Mouse (Mus musculus) thymus, postnatal 36 days (tissue): ENCODE measurements around the gene Pde4a.

Experiments used
- DNase-seq, 2 experiments: peaks; one replicate each; pipeline ENCODE4 v3.0.0; 2022; ENCODE audit warnings: mixed read lengths in 2 of 2

Pde4a gene

DNA sequence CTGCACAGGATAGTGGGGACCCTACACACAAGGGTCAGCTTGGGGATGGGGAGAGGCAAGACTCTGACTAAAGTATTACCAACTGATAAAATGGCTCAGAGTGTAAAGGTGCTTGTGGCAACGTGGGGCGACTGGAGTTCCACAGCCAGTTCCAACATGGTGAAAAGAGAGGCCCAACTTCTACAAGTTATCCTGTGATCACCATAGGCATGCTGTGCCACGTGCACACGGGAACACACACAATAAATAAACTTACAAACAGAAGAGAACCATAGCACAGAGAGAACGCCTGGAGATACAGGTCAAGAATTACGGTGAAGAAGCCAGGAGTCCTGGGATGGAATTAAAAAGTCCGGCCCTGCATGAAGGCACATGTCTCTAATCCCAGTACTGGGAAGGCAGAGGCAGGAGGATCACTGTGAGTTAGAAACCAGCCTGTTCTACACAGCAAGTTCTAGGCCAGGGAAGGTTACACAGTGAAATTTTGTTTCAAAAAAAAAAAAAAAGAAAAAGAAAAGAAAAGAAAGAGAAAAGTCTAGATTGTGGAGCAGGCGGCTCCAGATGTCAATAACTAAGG lies 16.3 kb upstream of the Pde4a start:
- DNase-seq, result no peak

DNA sequence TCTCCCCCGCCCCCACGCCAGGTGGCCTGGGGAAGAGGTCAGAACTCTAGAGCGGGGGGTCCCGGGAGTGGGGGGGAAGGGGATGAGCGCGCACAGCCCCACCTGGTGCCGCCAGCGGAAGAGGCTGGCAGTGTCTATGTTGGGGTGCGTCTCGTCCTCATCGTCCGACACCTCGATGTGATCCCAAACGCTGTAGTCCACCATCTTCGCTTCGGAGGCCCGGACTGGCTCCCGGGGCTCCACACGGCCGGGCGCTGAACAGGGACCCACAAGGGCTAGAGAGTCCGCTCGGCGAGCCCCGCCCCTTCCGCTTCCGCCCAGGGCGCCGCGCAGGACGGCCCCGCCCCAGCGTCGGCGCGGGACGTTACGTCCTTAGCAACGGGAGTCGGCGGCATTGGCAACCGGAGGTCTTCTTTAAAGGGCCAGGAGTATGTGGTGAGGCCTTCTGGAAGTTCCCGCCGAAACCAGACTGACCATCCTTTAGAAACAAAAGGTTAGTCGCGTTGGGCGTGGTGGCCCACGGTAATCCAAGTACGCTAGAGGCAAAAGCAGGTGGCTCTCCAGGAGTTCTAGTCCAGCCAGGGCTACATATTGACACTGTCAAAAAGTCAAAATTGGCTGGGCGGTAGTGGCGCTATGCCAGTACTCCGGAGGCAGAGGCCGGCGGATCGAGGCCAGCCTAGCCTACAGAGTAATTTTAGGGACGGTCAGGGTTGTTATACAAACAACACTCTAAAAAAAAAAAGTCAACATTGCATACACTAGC lies 15.7 kb upstream of the Pde4a start, which contains the start of gene Cdc37:
TSS of gene Cdc37 (minus strand) at position 329 of the 766 bp plus-strand sequence.
- DNase-seq, result peak; percentile 90 to 92

DNA sequence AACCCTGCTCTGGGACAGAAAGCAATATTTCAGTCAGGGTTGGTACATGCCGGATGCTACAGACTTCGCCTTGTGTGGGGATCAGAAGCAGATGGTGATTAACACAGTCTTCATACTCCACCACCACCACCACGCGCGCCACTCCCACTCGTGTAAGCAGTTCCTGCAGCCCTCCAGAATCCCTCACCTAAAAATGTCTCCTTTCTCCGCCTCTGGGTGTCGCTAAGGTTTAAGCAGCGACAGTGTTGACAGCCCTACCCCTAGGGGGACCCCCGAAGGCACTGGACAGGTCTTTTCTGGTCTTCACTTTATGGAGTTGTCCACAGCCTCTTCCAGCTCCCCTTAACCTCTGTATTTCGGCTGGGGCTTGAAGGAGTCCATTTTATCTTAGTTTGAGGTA lies 12.8 kb upstream of the Pde4a start:
- peak; percentile 65 to 66 for DNase-seq

DNA sequence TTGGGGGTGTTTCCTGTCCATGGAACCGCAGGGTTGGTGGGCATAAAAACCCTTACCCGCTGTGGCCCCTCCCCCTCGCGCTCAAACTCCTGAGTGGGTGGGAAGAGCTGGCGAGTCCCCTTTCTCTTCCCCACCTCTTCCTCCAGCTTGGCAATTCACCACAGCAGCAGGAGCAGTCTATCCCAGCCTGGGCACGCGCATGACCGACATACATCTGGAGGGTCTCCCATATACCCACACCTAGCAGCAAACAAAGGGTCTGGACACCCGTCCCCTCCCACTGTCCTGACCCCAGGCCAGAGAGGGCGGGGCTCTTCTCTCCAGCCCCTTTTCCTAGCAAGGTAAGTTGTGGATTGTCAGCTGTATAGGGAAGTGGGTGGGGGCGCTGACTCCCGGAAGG lies 12.2 kb upstream of the Pde4a start:
- peak in 1 of 2 experiments; percentile 38 for DNase-seq

DNA sequence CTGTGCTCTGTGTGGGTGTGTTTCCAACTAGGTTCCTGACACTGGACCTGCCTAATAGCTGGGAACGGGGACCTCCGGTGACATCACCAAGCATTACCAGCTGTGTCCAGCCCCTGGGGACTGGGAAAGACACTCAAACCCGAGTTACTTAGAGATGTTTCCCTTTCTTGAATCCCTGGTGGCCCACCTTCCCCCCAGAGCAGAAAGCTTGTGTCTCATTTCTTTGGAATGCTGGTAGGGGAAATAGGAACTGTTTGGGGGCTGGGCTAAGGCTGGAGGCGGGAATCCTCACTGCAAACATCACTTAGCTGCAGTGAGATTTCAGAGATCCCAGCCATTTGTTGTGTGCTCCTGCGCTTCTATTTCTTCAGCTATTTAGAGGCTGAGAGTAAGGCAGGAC lies 11.7 kb upstream of the Pde4a start:
- no peak for DNase-seq

DNA sequence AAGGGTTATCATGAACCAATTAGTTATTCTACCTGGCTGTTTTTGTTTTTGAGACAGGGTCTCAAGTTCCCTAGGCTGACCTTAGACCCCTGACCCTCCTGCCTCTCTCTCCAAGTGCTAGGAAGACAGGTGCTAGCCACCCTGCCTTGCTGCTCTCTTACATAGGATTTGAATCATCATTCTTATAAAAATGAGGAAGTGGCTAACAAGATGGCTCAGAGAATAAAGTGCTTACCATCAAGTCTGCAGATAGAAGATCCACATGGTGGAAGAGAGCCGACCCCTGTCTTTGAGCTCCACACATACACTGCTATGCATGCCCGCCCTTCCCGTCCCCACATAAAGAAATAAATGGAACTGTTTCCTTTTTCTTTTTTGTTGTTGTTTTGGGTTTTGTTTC lies 10.7 kb upstream of the Pde4a start:
- no peak for DNase-seq

DNA sequence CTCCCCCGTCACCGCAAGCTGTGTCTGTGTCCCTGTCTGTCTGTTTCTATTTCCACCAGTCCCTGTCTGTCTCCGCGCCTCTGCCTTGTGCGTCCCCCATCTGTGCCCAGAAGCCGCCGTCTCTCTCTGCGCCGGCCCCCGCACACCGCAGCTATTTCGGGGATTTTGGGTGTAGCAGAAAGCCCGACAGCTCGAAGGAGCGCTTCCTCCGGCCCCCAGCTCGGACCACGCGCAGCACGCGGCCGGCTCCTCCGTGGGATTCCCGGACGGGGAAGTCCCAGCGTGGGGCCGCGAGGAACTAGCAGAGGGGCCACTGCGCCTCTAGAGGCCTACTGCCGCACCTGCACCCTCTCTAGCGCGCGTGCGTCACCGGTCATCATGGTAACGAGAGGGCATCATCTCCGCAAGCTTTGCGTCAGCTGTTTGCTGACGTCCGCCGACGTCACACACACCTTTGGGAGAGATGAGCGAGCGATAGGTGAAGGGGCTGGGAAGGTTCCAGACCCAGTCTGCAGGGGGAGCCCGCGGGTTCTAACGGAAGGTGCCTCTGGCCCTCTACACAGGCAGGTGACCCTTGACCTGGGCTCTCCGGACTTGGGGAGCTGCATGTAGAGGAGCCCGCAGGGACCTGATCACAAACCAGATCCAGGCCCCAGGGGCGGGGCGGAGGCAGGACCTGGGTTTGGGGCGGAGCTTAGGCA lies 4.2 kb upstream of the Pde4a start:
- peak; percentile 82 to 84 for DNase-seq

DNA sequence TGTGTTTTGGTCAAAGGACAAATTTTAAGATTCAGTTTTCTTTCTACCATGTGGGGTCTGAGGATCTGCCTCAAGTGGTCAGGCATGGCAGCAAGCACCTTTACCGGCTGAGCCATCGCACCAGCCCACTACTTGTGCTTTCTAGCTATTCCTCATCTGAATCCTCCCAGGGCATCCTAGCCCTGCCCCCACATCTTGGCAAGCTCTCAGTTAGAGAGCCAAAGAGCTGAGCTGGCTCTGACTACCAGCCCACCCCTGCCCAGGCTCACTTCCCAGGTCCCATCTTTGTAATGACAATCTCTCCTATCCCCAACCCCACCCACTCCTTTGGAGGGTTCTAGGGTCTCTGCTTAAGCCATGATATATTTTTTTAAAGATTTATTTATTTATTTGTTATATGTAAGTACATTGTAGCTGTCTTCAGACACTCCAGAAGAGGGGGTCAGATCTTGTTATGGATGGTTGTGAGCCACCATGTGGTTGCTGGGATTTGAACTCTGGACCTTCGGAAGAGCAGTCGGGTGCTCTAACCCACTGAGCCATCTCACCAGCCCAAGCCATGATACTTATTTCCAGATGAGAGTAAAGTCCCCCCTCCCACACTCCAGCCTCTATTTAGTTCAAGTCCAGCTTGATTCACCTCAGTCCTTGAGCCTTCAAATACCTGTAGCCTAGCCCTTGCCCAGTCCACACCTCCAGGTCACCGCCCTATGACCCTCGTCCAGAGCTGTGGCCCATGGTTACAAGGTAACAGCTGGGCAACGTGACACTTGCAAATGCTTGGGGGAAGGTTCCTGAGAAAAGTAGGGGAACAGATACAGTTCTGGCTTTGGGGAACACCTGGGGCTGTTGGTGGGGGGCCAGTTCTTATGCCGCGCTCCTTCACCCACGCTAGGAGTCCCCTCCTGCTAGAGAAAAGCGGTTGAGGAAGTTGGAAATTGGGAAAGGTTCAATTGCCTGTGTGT lies 2.1 kb upstream of the Pde4a start:
- no peak for DNase-seq

DNA sequence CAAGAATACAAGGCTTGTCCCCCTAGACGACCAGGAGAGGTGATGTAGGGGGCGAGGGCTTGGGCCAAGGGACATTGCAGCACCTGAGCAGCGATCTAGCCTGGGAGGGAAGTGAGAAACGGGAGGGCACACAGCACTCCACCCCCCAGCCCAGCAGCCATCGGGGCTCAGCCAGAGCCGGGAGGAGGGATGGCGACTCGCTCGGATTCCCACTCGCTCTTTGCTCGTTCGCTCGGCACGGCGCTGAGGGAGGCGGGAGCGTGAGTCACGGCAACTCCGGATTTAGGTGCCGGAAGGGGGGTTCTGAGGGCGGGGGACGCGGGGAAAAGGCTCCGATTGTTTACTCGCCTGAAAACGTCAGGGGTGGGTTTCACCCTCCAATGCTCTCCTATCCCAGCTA lies 1.4 kb upstream of the Pde4a start:
- DNase-seq, result peak in 1 of 2 experiments; percentile 42

DNA sequence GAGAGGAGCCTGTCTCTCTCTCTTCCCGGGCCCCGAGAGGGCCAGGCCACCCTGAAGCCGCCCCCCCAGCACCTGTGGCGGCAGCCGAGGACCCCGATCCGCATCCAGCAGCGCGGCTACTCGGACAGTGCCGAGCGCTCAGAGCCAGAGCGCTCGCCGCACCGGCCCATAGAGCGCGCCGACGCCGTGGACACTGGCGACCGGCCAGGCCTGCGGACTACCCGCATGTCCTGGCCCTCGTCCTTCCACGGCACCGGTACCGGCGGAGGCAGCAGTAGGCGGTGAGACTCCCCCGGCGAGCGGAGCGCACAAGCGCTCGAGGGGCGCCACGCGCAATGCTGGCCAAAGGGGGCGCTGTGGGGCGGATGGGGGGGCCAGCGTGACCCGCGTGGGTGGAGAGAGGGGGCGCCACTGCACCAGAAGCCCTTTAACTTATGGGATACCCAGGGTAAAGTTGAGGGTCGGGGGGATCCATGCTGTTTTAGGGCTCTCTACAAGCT lies 488 bp downstream of the Pde4a start:
- DNase-seq, result peak; percentile 49 to 52

DNA sequence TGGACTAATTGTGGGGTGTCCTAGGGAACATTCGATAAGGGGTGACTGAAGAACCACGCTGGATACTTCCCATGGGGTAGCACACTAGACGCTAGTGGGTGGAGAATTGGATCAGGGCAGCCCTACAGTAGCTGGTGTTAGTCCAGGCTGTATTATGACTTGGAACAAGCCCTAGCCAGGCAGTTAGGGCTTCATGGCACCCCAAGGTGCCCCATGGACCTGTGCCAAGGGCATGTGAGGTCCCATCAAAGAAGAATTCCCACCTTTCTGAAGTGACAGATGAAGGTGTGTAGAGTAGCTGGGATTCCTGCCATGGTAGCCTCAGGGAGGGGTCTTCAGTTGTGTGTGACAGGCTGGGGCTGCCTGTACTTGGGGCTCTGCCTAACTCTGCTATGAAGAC lies 1.0 kb downstream of the Pde4a start:
- no peak for DNase-seq

DNA sequence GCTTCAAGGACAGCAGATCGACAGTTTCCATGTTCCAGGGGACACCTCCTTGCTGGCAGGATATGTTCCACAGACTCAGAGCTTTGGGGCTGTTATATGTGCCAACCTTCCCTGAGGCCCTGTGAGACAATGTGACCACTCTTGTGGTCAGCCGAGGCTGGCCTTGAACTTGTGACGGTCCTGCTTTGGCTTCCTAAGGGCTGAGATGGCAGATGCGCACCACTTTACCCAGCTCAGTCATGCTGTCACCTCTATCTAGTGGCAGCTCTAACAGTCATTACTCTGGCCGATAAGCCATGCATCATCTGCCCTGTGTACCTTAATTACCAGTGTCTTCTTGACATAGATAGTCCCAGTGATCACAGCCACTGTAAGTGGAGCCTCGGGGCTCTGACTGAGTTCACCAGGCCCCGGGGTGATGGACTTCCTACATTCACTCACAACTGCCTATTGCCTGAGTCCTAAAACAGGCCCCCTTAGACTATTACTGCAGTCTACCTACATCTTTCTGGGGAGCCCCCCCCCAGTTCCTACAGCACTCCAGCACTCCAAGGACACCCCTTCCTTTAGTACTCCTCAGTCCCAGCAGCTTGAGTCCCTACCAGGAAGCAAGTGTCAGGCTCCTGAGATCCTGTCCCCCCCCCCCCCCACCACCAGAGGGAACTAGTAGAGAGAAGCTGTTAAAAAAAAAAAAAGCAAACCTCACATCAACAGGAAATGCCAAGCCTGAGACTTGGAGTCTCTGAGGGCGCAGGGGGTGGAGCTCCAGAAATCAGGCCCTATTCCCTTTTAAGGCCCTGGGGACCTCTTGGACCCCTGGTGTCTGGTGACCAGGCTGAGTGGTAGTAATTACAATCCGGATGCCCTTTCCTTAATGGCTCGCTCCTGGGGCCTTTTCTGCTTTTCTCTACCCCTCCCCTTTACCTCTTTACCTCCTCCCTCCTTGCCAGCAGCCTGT lies 1.9 kb downstream of the Pde4a start:
- DNase-seq, result peak in 1 of 2 experiments; percentile 49

DNA sequence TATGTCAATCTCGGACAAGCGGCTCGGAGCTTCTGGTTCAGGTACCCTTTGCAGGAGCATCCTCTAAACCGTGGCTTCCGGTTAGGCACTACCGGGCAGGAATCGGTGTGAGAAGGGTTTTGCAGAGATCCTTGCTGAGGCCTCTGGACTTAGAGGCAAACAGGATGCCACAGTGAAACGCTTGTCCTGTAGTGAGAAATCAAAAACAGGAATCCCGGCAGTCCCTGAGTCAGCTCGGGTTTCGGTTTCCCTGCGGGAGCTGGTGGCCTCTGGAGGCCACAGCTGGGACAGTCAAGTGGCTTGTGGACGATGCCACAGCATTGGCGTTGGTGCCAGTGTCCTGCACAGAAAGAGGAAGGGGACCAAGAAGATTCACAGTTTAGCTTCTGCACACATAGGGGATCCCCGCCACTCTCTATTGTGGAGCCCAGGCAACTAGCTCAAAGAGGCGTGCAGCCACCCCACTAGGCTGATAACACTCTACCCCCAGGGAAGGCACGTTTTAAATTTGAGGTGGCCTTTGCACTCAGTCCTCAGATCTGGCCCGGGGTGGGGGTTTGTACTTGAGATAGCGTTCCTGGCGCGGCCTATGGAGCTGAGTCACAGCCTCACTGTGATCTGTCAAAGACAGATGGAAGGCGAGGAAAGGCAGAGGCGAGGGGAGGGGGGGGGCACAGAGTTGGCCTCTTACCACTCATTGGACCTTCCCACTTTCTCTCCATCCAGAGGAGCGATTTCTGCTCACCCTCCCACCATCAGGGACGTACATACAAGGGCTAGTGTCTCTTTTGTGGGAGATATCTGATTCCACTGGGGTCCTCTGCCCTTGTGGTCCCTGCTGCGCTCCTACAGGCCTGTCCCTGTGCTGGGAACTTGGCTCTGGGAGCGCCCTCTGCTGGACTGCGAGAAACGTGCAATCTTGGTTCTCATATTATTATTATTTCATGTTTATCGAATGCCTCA lies 2.9 kb downstream of the Pde4a start:
- peak; percentile 74 to 79 for DNase-seq

DNA sequence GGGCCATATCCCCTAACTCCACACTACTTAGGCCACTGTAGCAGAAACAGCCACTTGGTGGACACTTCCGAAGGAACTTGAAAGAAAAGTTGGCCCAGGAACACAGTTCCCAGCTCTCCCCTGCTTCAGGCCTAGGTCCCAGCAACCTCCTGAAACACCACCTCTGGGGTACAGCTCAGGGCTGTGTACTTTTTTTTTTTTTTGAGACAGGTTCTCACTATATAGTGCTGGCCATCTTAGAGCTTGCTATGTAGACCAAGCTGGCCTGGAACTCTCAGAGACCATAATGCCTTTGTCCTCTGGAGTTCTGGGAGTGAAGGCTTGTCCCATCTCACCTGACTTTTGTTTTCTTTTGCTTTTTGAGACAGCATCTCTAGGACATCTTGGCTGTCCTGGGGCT lies 3.6 kb downstream of the Pde4a start:
- no peak for DNase-seq

DNA sequence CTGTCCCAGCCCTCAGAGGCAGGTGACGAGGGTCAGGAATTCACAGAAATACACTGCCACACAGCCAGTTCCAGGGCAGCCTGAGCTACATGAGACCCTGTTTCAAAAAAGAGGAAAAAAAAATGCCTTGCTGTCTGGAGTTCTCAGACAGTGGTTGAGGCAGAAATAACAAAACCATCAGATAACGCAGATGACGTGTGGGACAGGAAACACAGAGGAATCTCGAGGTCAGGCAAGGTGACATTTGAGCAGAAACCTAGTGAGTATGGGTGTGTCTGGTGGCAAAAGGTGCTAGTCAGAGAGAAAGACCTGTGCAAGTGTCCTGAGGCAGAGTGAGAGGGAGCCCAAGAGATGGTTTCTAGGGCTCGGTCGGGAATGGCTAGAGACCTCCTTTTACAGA lies 6.8 kb downstream of the Pde4a start:
- DNase-seq, result no peak

DNA sequence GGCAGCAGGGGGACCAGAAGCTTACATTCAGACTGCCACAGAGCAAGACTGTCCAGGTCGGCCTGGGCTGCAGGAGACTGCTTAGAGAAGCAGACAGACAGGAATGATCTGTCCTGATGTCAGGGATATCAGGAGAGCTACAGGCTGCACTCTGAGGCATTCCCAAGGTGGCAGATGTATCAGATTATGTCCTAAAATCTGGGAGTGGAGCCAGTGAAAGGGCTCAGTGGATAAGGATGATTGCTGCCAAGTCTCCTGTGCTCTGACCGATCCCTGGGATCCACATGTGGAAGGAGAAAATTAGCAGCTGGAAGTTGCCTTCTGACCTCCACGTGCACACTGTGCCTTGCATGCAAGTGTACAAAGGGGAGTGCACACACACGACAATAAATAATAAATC lies 14.9 kb downstream of the Pde4a start:
- no peak for DNase-seq

DNA sequence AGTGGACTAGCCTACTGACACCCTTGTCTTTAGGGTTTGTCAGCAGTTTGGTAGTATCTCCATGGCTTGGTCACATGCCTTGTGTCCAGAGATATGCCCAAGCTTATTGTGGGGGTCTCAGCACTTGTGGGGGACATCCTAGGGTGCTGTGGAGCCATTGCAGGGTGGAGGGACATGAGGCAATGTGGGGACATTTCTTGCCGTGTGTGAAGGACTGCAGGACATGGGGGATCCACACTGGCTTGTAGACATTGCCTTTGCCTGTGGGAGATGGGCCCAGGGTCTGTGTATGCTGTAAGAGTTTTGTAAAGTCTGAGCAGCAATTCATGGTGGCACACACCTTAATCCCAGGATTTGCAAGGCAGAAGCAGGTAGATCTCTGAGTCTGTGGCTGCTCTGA lies 15.3 kb downstream of the Pde4a start:
- DNase-seq, result no peak

DNA sequence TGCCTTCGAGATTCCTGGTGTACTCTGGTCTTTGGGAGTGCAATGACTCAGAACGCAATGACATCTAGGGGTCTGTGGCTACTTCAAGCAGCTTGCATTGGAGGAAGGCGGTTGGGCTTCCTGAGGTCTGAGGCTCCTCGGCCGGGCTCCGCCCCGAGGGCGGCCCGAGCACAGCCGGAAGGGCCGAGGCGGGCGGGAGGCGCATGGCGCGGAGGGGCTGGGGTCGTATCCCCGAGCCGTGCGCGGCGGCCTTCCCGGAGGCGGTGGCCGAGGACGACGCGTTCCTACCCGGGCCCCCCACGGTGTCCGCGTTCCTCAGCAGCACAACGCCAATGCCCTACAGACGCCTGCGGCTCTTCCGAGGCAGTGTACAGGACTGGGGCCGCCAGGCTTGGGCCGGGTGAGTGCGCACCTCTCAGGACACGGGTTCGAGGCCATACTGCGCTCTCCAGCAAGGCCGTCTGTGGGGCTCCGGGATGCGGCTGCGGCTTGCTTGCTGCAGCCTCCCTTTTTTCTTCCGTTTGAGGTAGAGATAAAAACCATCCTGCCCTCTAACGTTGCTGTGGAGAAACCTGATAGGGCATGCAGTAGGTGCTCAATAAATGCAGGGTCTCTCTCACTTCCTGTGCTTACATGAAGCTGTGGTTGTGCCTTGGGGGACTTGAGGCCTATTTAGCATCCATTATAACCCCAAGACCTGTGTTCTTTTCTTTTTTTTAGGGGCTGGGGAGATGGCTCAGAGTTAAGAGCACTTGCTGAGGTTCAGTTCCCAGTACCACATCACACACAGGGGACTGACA lies 16.1 kb downstream of the Pde4a start:
- no peak for DNase-seq

DNA sequence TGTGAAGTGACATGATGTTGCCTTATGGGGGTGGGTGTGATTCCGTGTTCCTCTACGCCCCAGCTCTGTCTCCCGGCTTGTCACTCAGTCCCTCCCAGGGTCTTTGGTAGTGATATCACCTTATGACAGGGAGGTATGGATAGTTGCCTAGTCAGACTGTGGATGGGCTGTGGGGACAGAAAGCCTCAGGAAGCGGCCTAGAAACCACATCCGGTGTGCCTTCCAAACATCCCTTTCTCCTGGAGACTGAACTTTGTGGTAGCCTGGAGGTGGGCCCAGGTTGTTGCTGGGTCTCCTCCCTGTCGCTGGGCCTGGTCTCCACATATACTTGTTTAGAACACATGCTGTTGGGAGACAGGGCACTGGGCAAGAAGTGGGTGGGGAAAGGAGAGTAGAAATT lies 17.9 kb downstream of the Pde4a start:
- no peak for DNase-seq
